Mouse (Mus musculus): ENCODE data around the gene Mylk4.

Mylk4 gene

DNA sequence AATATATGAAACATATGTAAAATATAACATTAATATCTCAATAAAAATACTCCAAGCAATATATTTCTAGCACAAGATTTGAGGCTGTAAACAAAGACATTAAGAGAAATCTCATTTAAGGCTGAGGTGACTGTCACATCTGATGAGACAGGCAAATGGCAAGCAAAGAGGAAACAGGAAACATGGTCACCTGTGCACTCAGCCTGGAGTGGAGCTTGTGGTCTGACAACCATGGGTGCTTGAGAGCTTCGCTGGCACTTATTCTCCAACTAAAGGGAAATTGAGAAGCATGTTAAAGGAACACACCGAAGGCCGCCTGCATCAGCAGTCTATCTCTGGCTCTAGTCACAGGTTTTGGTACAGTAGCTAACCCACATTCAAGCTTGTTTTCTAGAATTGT is 71.2 kb downstream of the Mylk4 start:
- DNase-seq (ENCODE audit: low spot score in 2 of 2) = no peak

DNA sequence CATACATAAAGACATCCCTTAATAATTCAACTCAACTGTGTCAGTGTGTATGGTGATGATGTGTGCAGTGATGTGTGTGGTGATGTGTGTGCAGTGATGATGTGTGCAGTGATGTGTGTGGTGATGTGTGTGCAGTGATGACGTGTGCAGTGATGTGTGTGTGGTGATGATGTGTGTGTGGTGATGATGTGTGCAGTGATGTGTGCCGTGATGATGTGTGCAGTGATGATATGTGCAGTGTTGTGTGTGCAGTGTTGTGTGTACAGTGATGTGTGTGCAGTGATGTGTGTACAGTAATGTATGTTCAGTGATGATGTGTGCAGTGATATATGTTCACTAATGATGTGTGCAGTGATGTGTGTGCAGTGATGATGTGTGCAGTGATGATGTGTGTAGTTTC is 75.9 kb downstream of the Mylk4 start:
- DNase-seq (ENCODE audit: low spot score in 2 of 2) = no peak

DNA sequence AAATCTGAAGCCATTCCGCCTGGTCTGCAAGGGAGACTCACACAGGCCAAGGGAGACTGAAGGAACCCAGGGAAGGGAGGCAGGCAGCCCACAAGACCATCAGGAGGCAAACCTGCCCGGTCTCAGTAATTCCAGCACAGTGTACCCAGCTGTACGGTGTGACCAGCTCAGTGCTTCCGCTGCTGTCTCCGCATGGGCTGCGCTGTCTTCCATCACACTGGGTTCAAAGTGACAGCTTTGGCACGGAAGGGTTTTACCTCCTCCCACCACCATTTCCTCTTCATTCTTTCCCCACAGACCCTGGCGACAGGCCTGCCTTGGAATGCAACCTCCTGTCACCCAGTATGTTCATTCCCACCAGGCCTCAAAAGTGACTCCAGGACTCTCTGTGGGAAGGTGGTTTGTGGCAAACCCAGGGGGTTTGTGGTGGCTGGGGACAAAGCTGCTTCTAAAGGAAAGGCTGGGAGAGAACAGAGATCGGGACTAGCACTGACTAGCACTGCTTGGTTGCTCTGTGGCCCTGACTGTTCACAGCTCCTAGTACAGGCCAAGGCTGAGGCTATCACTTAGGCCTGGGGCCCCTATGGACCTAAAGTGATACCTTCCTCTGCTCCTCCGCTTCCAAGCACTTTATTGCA is 77.0 kb downstream of the Mylk4 start:
- no peak for DNase-seq (ENCODE audit: low spot score in 2 of 2)

DNA sequence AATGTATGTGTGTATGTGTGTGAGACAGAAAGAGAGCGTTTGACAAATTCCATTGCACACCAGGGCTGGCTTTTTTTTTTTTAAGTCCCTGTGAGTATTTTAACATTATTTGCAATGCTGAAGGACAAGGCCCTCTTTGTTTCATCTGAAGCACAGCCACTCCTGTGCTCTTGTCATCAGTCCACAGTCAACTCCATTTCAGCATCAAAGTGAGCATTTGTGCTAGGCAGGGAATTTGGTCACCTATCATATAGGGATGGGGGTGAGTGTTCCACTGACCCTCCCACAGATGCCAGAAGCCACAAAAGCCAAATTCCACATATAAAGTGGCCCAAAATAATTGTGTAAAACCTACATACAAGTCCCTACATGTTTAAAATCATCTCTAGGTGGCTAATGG is 78.4 kb downstream of the Mylk4 start:
- DNase-seq (ENCODE audit: low spot score in 2 of 2) = no peak

DNA sequence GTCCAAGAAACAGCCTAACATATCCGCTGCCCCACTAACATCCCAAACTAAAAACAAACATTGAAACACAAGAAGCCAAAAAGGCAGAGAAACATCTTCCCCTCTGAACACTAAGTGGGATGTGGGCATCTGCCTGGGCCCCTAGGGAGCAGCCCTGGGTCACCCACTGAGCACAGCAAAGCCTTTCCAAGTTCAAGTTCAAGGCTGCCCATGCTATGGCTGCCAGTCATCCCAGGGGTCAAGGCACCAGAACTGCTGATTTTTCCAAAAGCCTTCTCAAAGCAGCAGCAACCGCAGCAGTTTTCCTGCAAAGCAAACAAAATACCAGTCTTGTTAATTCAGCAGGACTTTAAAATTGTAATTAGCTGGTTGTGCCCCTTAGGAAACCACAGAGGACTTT is 78.8 kb downstream of the Mylk4 start:
- no peak for DNase-seq (ENCODE audit: low spot score in 2 of 2)

DNA sequence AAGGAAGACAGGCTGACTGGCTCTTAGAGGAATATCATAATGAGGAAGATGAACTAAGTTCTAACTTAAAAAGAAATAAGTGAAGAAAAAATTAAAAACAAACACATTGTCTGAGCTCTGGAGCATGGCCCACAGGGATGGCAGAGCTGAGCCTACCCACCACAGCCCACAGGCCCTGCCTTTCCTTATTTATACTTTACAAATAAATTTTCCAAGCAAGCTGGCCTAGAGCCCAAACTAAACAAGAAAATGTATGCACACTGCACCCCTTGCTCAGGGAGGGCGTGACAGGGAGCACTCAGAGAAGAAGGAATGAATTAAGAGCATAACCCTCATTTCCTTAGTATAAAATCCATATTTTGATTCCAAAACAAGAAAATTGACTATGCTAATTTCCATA is 82.2 kb downstream of the Mylk4 start:
- DNase-seq (ENCODE audit: low spot score in 2 of 2) = no peak

DNA sequence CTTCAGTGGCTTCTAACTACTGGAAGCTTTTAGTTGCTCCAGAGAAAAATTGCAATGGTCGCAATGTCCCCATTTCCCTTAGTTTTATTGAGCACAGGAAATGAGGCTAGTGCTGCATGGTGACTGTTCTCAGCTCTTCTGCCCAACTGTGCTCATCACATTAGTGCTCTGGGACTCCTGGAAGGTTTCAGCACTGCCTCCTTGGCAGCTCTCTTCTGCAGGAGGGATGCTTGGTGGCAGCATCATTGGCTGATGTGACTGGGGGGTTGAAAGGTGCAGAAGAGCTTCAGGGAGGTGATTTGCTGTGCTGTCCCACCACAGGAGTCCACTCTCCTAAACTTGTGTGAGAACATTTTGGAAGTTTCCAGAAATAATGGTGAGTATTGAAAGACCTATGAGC is 84.4 kb downstream of the Mylk4 start:
- no peak for DNase-seq (ENCODE audit: low spot score in 2 of 2)

DNA sequence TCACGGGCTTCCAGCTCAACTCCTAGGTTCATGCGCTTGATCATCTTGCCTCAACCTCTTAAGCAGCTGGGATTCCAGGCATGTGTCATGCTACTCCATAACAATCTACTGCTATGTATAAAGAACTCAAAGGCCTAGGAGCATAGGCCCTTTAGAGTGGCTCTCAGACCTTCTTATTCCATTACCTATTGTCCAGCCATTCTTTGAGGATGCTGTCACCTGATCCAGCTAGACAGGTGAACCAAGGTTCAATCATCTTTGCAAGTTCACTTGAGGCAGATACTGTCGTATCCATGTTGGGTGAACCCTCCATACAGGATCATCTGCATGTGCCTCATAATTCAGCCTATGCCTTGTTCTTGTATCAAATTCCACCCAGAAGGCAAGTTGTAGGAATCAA is 84.8 kb downstream of the Mylk4 start:
- no peak for DNase-seq (ENCODE audit: low spot score in 2 of 2)

DNA sequence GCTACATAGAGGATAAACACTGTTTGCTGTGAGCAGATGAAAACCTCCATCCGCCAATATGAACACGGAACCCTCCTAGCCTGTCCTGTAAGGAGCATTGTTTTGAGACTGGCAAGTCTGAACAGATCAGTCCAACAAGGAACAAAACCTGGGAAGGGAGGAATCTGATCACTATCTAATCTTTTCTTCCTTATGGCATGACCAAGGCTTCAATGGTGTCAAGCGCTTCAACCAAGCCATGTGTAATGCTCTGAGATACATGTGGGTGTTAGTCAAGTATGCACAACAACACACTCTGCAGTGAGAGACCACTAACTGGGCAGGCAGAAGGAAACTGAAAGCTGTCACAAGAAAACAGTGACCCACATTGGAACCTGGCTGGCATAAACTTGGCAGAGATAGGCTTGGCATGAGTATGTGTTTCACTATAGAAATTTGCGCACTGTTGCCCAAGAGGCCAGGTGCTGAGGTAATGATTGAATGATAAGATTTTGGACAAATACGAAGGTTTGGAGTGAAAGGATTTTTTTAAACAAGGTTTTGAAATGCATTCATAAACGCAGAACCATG is 89.8 kb downstream of the Mylk4 start:
- no peak for DNase-seq (ENCODE audit: low spot score in 2 of 2)

DNA sequence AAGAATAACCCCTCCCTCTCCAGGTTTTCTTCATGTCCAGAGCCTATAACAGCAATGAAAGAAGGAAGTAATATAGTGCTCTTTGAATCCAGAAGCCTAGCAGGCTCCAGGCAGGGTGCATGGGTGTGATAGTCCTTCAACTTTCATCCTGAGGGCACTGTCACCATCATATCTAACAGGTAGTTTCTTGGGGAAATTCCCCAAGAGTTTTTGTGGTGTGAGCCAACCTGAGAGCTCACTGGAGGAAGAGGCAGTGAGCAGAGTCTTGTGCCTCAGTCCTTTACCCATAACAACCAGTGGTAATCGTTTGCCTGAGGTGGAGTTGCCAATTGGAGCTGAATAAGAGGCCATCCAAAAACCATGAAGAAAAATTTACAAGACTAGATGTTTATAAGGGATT is 91.2 kb downstream of the Mylk4 start:
- no peak for DNase-seq (ENCODE audit: low spot score in 2 of 2)

DNA sequence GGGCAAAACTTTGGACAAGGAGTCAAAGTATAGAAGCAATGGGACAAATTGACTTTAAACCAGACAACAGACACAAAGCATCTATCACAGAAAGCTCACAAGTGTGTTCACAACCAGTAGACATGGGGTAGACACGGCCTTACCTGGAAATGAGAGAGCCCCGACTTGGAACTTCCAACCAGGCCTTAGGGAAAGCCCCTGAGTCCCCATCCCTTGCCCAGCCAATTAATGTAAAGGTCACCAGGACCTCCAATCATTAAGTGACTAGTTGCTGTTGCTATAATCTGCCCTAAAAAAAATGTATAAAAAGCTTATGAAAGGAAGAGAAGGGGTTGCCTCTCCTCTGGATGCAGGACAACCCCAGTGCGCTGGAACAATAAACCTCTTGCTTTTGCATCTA is 93.5 kb downstream of the Mylk4 start:
- DNase-seq (ENCODE audit: low spot score in 2 of 2) = no peak

DNA sequence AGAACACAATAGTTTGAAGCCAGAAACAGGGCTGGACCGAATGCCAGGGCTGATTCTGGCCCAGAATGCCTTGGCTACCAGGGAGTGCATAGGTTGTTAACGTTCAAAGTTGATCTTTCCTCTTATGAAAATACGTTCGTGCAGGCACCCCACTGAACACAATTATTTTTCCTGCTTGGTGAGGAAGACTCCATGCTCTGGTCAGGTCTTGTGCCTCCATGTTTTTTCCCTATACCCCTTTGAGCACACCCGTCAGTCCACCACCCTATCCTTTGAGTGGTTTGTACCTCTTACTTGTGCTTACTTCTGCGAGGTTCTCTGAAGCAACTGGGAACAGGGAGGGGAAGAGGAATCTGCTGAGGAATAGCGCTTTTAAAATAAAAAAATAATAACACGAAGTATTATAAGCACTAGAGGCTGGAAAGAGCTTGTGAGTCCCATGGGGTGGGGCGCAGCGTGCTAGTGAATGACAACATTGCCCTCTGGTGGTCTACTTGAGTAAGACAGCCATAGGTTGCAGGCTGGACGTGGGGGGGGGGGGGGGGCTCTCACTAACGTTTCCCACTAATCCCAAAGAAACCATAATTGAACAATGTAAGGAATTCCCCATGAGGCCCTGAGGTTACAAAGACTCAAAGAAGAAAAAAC is 102.8 kb downstream of the Mylk4 start:
- peak; percentile 49 to 73 for DNase-seq (ENCODE audit: low spot score in 2 of 2)

DNA sequence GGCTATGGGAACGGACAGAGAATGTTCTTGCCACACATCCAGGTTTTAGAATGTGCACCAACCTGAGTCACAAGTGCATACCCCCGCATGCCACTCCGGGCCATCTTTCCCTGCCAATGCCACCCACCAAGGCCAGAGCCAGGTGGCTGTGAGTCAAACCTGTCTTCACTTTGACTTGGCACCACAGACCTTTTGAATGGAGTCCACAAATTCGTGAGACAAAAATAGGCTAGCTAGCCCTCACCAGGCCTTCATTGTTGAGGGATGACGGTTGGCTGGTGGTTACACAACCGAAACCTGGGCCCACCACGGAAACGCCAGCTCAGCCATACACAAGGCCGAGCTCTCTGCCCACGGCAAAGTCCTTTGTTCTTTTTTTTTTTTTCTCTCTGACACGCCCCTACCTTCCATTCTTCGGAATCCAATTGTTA is 103.6 kb downstream of the Mylk4 start:
- no peak for DNase-seq (ENCODE audit: low spot score in 2 of 2)

DNA sequence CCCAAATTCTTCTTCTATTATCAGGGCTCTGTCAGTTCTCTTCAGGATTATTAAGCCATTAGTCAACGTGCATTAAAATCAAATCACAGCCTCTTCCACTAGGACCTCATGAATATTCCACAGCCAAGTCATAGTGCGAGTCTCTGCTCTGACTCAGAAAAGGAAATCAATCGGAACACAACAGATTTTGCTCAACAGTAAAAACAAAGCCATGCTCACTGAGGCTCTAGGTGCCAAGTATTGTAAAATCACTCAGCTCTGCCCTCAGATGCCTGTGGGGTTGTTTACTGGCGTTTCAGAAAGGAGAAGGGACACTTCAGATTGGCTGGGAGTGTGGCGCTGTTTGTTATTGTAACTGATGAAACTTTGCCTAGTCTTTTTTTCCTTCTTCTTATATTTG is 104.8 kb downstream of the Mylk4 start:
- no peak for DNase-seq (ENCODE audit: low spot score in 2 of 2)

DNA sequence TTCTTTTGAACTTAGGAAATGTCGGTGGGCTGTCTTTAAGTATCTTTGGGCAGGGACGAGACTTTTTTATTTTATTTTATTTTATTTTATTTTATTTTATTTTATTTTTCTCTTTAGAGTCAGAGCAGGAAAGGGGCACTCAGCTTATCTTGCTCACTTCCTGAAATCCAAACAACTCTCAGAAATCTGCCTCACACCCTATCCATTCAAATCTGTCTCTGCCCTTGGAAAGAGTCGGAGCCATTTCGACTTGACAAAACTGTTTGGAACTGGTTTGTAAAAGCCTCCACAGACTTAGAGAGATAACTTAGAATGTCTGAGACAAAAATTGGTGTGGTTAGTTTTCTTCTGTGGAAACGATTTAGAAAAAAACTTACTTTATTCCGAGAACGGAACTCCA is 113.0 kb downstream of the Mylk4 start:
- DNase-seq (ENCODE audit: low spot score in 2 of 2) = no peak

DNA sequence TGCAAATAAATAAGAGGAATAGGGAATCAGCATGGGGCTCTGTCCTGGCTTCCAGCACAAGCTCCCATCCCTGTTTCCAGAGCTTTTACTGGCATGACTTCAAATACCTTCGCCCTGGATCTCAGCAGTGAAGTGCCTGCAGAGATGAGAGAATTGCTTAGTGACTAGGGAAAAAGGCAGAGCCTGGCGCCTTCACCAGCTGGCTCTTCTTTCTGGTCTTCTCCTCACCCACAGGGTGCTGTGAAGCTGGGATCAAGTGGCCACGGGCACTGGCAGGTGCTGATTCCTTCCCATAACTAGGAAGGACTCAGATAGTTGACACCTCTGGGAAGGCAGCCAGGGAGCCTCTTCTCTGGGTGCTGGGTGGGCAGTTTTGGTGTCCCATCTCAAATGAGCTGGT is 115.5 kb downstream of the Mylk4 start:
- no peak for DNase-seq (ENCODE audit: low spot score in 2 of 2)

DNA sequence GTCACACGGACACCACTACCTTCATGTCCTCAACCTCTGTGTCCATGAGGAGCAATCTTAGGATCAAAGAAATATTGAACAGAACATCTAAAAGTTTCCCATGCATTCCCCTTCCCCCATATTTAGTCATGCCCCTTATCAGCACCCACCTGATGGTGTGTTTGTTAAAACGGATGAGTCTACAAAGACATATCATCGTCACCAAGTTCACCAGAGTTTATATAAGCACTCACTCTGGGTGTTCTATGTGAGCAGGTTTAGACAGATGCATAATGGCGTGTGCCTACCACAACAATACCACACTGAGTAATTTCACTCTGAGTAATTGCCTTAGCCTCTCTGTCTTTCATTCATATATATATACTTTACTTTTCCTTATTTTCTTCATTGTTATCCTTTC is 116.4 kb downstream of the Mylk4 start:
- no peak for DNase-seq (ENCODE audit: low spot score in 2 of 2)

DNA sequence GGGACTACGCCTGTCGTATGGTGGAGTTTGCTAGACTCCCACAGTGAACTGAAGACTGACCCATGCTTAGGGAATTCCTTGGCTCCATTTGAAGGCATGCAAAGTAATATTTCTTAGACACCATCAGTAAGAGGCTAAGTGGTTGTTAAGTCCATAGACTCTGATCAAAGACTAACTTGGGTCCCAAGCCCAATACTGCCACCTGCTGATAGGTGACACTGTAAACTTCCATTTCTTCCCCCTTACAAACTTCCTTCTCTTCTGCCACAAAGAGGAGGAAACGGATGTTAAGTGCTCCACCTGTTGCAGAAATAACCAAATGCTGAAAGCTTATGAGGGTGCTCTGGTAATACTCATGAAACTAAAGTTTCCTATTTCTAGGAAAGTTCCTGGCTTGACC is 121.7 kb downstream of the Mylk4 start:
- DNase-seq (ENCODE audit: low spot score in 2 of 2) = no peak

DNA sequence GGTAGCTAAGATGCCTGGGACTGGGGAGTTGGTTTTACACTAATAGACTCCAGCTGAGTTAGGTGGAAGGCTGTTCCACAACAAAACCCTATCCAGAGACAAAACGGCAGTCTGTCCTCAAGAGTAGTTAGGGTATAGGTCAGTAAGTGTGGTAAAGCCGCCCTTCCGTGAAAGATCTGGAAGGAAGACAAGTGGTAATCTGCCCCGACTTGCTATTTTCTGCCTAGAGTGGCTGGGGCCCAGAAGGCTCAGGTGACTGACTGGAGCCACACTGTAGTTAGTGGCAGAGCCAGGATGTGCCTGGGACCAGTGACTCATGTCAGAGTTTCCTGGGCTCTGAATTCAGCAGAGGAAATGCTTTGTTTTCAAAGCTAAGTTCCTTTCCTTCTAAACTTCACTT is 123.5 kb downstream of the Mylk4 start:
- no peak for DNase-seq (ENCODE audit: low spot score in 2 of 2)

DNA sequence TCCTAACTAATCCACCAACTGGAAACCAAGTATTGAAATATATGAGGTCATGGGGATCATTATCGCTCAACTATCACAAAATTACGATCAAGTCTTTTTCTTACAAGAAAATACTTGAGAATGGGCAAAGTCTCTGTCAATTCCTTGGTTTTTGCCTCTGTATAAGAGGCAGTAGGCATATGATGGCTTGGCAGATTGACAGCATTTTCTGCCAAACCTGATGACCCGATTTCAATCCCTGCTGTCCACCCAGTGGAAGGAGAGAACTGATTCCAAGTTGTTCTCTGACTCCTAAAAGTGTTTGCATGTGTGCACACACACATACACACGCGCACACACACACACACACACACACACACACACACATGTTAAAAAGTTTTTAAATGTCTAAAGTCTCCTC is 124.5 kb downstream of the Mylk4 start:
- DNase-seq (ENCODE audit: low spot score in 2 of 2) = no peak

DNA sequence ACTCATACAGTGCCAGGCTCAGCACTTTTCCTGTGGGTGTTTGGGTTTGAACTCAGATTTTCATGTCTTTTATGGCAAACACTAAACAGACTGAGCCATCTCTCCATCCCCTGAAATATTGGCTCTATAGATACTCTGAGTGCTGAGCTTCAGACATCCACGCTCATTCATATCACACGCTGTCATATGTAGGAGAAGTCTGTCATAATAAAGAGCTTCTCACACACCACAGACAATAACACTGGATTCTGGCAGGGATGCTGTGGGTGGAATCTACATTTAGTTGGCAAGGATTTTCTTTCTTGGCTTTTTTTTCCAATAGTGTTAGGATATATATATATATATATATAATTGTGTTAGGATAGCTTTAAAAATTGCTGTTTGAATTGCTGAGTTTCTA is 126.2 kb downstream of the Mylk4 start:
- DNase-seq (ENCODE audit: low spot score in 2 of 2) = no peak

Measured in spleen, postnatal 4 days (tissue).